Mouse (Mus musculus) right cerebral cortex, postnatal 36 days (tissue): ENCODE results near the gene Coa6.
A peak's percentile ranks its signal among the peaks of the same experiment; 100 is the strongest.

ENCODE experiments used
- DNase-seq, 2 experiments: peaks; one replicate each; pipeline ENCODE4 v3.0.0; 2022; ENCODE audit warnings: low spot score in 2 of 2, mixed read lengths in 1 of 2

Gene Coa6

GRCm38 (mm10) chr8:126464071-126464470 lies 41.8 kb downstream of the Coa6 start:
- no peak for DNase-seq

- no peak for DNase-seq
These were observed 51.5 kb downstream of the Coa6 start for GRCm38 (mm10) chr8:126473802-126474298.

DNA sequence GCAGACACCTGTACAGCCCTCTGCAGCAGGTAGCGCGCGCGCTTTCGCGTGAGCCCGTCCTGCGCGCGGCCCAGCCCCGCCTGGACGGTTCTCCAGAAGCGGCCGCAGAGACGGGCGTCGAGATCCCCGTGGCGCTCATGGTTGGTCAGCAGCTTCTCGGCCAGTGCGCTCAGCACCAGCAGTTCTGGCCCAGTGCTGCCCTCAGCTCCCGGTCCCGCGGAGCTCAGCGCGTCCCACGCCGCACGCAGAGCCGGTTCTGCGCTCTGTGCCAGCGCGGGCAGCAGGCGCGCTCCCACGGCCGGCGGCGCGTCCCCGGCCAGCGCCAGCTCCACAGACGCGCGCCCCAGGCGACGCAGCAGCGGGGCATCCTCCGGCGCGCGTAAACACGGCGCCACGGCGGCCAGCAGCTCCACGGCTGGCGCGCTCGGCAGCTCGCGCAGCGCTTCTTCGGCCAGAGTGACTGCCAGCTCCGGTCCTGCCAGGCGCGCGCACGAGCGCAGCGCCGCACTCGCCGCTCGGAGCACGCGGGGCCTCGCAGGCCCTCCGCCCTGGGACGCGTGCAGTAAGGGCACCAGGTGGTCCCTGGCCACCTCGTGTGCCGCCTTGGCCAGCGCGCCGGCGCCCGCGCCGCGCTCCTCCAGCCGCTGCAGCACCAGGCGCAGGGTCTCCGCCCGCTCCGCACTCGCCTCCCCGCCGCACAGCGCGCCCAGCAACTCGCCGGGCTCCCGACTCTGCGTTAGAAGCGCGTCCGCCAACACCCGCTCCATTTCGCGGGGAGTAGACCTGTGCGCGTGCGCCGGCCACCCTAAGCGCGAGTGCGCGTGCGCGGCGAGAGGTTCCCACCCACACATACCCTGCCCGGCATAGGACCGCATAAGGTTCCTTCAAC lies 52.2 kb downstream of the Coa6 start, which contains the start of gene Tarbp1:
Gene Tarbp1, minus strand, starts transcription at position 767 of the 889 bp plus-strand sequence.
- DNase-seq = peak; percentile 84 to 85
